Mouse (Mus musculus): ENCODE data around the gene Olfr65. TPM values are rescaled to one million over a fixed set of nuclear protein-coding genes. Genes with fewer than 3 reads are reported as not detected.

Olfr65 gene
- total RNA-seq, 1 experiment from 2014 or later: not detected

Other genes with a start within 250 kb of the Olfr65 start
- gene Olfr623, start 239.8 kb upstream of the Olfr65 start, total RNA-seq (2017): not detected in 2 replicates
- gene Olfr624, start 232.3 kb upstream of the Olfr65 start, total RNA-seq (2017): not detected in 2 replicates
- gene Olfr625-ps1, start 220.8 kb upstream of the Olfr65 start, total RNA-seq (2017): not detected in 2 replicates
- not detected in 2 replicates for gene Olfr243, start 188.8 kb upstream of the Olfr65 start, total RNA-seq (2017)
- not detected in 2 replicates for gene Olfr628, start 173.1 kb upstream of the Olfr65 start, total RNA-seq (2017)
- not detected in 2 replicates for gene Olfr629, start 158.5 kb upstream of the Olfr65 start, total RNA-seq (2017)
- not detected in 2 replicates for gene Olfr630, start 146.2 kb upstream of the Olfr65 start, total RNA-seq (2017)
- gene Olfr69, start 131.9 kb upstream of the Olfr65 start, total RNA-seq (2017): not detected in 2 replicates
- 0.88 TPM in 1 of 2 replicates, not detected in the other for gene Olfr68, start 123.8 kb upstream of the Olfr65 start, total RNA-seq (2017)
- gene Olfr67, start 111.7 kb upstream of the Olfr65 start, total RNA-seq (2017): not detected in 2 replicates
- gene Hbb-bt, start 89.5 kb upstream of the Olfr65 start, total RNA-seq (2017): 14.9 and 19.7 TPM in 2 replicates
- gene Hbb-bs, start 75.4 kb upstream of the Olfr65 start, total RNA-seq (2017): 47.4 and 80.7 TPM in 2 replicates
- not detected in 2 replicates for gene Hbb-bh2, start 63.0 kb upstream of the Olfr65 start, total RNA-seq (2017)
- gene Hbb-bh1, start 60.3 kb upstream of the Olfr65 start, total RNA-seq (2017): not detected in 2 replicates
- gene Hbb-y, start 50.3 kb upstream of the Olfr65 start, total RNA-seq (2017): not detected in 2 replicates
- not detected in 2 replicates for gene Olfr66, start 17.2 kb upstream of the Olfr65 start, total RNA-seq (2017)
- not detected in 2 replicates for gene Olfr64, start 9.0 kb upstream of the Olfr65 start, total RNA-seq (2017)
- gene Olfr631, start 25.3 kb downstream of the Olfr65 start, total RNA-seq (2017): not detected in 2 replicates
- 1.6 TPM in 1 of 2 replicates, not detected in the other for gene Olfr632, start 30.9 kb downstream of the Olfr65 start, total RNA-seq (2017)
- gene Olfr633, start 41.0 kb downstream of the Olfr65 start, total RNA-seq (2017): not detected in 2 replicates
- gene Olfr635, start 67.7 kb downstream of the Olfr65 start, total RNA-seq (2017): not detected in 2 replicates
- gene Olfr638, start 95.3 kb downstream of the Olfr65 start, total RNA-seq (2017): not detected in 2 replicates
- gene Olfr639, start 113.8 kb downstream of the Olfr65 start, total RNA-seq (2017): 0.13 TPM in 1 of 2 replicates, not detected in the other
- not detected in 2 replicates for gene Olfr640, start 122.1 kb downstream of the Olfr65 start, total RNA-seq (2017)
- not detected in 2 replicates for gene Olfr641, start 132.0 kb downstream of the Olfr65 start, total RNA-seq (2017)
- 0.56 TPM in 1 of 2 replicates, not detected in the other for gene Olfr642, start 149.2 kb downstream of the Olfr65 start, total RNA-seq (2017)
- gene 4930516K23Rik, start 158.0 kb downstream of the Olfr65 start, total RNA-seq (2017): not detected in 2 replicates
- gene Olfr644, start 168.4 kb downstream of the Olfr65 start, total RNA-seq (2017): 0.10 and 0.38 TPM in 2 replicates
- gene Olfr645, start 182.0 kb downstream of the Olfr65 start, total RNA-seq (2017): not detected in 2 replicates
- gene Olfr646, start 201.4 kb downstream of the Olfr65 start, total RNA-seq (2017): 0.38 TPM in 1 of 2 replicates, not detected in the other
- gene Ubqln5, start 226.3 kb downstream of the Olfr65 start, total RNA-seq (2017): 0.25 TPM in 1 of 2 replicates, not detected in the other
- not detected in 2 replicates for gene Olfr643, start 233.9 kb downstream of the Olfr65 start, total RNA-seq (2017)
- gene Ubqln3, start 239.8 kb downstream of the Olfr65 start, total RNA-seq (2017): 0.13 and 0.30 TPM in 2 replicates
- 0.05 TPM in 1 of 2 replicates, not detected in the other for gene Ubqlnl, start 247.1 kb downstream of the Olfr65 start, total RNA-seq (2017)